Mouse (Mus musculus): ENCODE results near the gene Gabrd. TPM values are rescaled to one million over a fixed set of nuclear protein-coding genes. Genes with fewer than 3 reads are reported as not detected.

The Gabrd gene
- total and polyA plus RNA-seq, 3 experiments: 0.50 to 1.1 TPM; not detected in 1

GRCm38 (mm10) chr4:155413641-155414335 is 15.9 kb upstream of the Gabrd start:
- no peaks in the 10 kb centered on the region for H3K79me2 ChIP-seq (ENCODE audit: control insufficient read depth, insufficient read depth, low read length, poor library complexity)
- TF ChIP-seq RCOR1 (IDR thresholded peaks at IDR 0.05; ENCODE audit: low read depth, low read length) (no peak), CTCF (IDR thresholded peaks at IDR 0.05 in 2 of 3, conservative IDR thresholded peaks at IDR 0.05 in 1 of 3; ENCODE audit: control insufficient read depth in 1 of 3, insufficient read depth in 1 of 3, low read depth in 2 of 3, low read length in 3 of 3, poor library complexity in 1 of 3, severe bottlenecking in 1 of 3) (no peak), ZNF384 (IDR thresholded peaks at IDR 0.05; ENCODE audit: low read depth, low read length) (no peak), MXI1 (IDR thresholded peaks at IDR 0.05; ENCODE audit: low read depth, low read length) (no peak), CHD2 (IDR thresholded peaks at IDR 0.05; ENCODE audit: low read length) (no peak), MAFK (IDR thresholded peaks at IDR 0.05; ENCODE audit: borderline replicate concordance, low read depth, low read length) (no peak), ELF1 (IDR thresholded peaks at IDR 0.05; ENCODE audit: low read depth, low read length) (no peak), SMC3 (IDR thresholded peaks at IDR 0.05; ENCODE audit: low read depth, low read length) (no peak), JUND (IDR thresholded peaks at IDR 0.05; ENCODE audit: low read depth, low read length) (no peak), HCFC1 (IDR thresholded peaks at IDR 0.05; ENCODE audit: low read depth, low read length) (no peak), BHLHE40 (IDR thresholded peaks at IDR 0.05; ENCODE audit: borderline replicate concordance, low read depth, low read length) (no peak), TAL1 (IDR thresholded peaks at IDR 0.05; ENCODE audit: low read length) (no peak), POLR2A (IDR thresholded peaks at IDR 0.05; ENCODE audit: control insufficient read depth in 1 of 2, insufficient read depth in 1 of 2, low read depth in 1 of 2, low read length in 2 of 2, poor library complexity in 1 of 2) (no peak), MAZ (IDR thresholded peaks at IDR 0.05; ENCODE audit: low read depth, low read length) (no peak), RAD21 (IDR thresholded peaks at IDR 0.05; ENCODE audit: low read depth, low read length) (no peak), E2F4 (IDR thresholded peaks at IDR 0.05; ENCODE audit: borderline replicate concordance, low read depth, low read length) (no peak), USF2 (IDR thresholded peaks at IDR 0.05; ENCODE audit: borderline replicate concordance in 1 of 2, insufficient read depth in 1 of 2, low read depth in 1 of 2, low read length in 2 of 2) (no peak)
- H3K4me3 ChIP-seq (ENCODE audit: control insufficient read depth in 1 of 2, insufficient read depth in 1 of 2, low read depth in 2 of 2, low read length in 2 of 2): no peak overlapping the region
- no peak overlapping the region for H3K9ac ChIP-seq (ENCODE audit: control insufficient read depth, low read depth, low read length, poor library complexity, severe bottlenecking)
- H3K27ac ChIP-seq (ENCODE audit: control insufficient read depth, low read depth, low read length): no peak overlapping the region
- H3K4me1 ChIP-seq (ENCODE audit: control insufficient read depth in 1 of 2, insufficient read depth in 2 of 2, low read length in 2 of 2): 0 out of 4 replicates have a peak, but pooled peaks cover 0 to 4% of the 10 kb centered on the region in 2 experiments
- peaks cover 0 to 3% of the 10 kb centered on the region in 2 experiments; a peak in 1 of 4 replicates for H3K36me3 ChIP-seq (ENCODE audit: control insufficient read depth in 1 of 2, insufficient read depth in 2 of 2, low read length in 2 of 2)
- H3K27me3 ChIP-seq (ENCODE audit: control insufficient read depth in 1 of 2, insufficient read depth in 2 of 2, low read length in 2 of 2): no peaks in the 10 kb centered on the region
- DNase-seq (ENCODE audit: low read depth, low spot score): no peak
- H3K9me3 ChIP-seq (replicated peaks; ENCODE audit: insufficient read depth, low read length): no peaks in the 10 kb centered on the region

DNA sequence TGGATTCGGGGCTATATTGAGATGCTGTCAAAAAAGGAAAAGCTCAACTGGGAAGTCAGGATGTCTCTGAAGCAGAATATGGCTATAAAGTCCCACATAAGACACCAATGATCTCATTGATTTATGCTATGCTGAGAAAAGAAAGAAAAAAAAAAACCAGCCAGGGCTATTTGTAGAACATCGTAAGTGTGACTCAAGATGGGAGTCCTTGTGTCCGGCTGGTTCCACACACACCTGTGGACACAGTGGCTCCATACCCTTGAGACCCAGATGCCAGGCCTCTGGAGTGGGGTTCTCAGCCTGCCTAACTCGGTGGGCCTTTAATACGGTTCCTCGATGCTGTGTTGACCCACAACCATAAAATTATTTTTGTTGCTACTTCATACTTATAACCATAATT is 14.2 kb upstream of the Gabrd start:
- H3K27me3 ChIP-seq (ENCODE audit: control insufficient read depth in 1 of 2, insufficient read depth in 2 of 2, low read length in 2 of 2): no peaks in the 10 kb centered on the region
- no peak overlapping the region for H3K9ac ChIP-seq (ENCODE audit: control insufficient read depth, low read depth, low read length, poor library complexity, severe bottlenecking)
- H3K27ac ChIP-seq (ENCODE audit: control insufficient read depth, low read depth, low read length): no peak overlapping the region
- no peak for TF ChIP-seq MAFK (IDR thresholded peaks at IDR 0.05; ENCODE audit: borderline replicate concordance, low read depth, low read length)
- TF ChIP-seq E2F4 (IDR thresholded peaks at IDR 0.05; ENCODE audit: borderline replicate concordance, low read depth, low read length): no peak
- no peak for TF ChIP-seq NRF1 (IDR thresholded peaks at IDR 0.05; ENCODE audit: insufficient read depth, low read depth, low read length, poor library complexity, severe bottlenecking)
- no peak for TF ChIP-seq GABPA (IDR thresholded peaks at IDR 0.05; ENCODE audit: low read depth, low read length)
- TF ChIP-seq RAD21 (IDR thresholded peaks at IDR 0.05; ENCODE audit: low read depth, low read length): no peak
- no peak for TF ChIP-seq TAL1 (IDR thresholded peaks at IDR 0.05; ENCODE audit: low read length)
- no peak for TF ChIP-seq ELF1 (IDR thresholded peaks at IDR 0.05; ENCODE audit: low read depth, low read length)
- no peak for TF ChIP-seq MXI1 (IDR thresholded peaks at IDR 0.05; ENCODE audit: low read depth, low read length)
- TF ChIP-seq USF2 (IDR thresholded peaks at IDR 0.05; ENCODE audit: borderline replicate concordance in 1 of 2, insufficient read depth in 1 of 2, low read depth in 1 of 2, low read length in 2 of 2): no peak
- no peak for TF ChIP-seq POLR2AphosphoS2 (IDR thresholded peaks at IDR 0.05; ENCODE audit: low read length)
- no peak for DNase-seq (ENCODE audit: low read depth, low spot score)
- H3K9me3 ChIP-seq (replicated peaks; ENCODE audit: insufficient read depth, low read length): no peaks in the 10 kb centered on the region
- no peaks in the 10 kb centered on the region for H3K4me1 ChIP-seq (ENCODE audit: control insufficient read depth in 1 of 2, insufficient read depth in 2 of 2, low read length in 2 of 2)
- no peaks in the 10 kb centered on the region for H3K79me2 ChIP-seq (ENCODE audit: control insufficient read depth, insufficient read depth, low read length, poor library complexity)
- H3K4me3 ChIP-seq (ENCODE audit: control insufficient read depth in 1 of 2, insufficient read depth in 1 of 2, low read depth in 2 of 2, low read length in 2 of 2): no peak overlapping the region
- H3K36me3 ChIP-seq (ENCODE audit: control insufficient read depth in 1 of 2, insufficient read depth in 2 of 2, low read length in 2 of 2): no peaks in the 10 kb centered on the region

Measured in MEL (cell line).